Mouse (Mus musculus) G1E (cell line): ENCODE data around the gene Eml3.

ENCODE experiments used
- CTCF ChIP-seq: IDR thresholded peaks from 2 replicates; pipeline ENCODE4 v1.5.1; 2012; ENCODE audit warnings: low read depth, low read length, inconsistent platforms, mixed read lengths
- GATA1 ChIP-seq: IDR thresholded peaks from 2 replicates; pipeline ENCODE4 v1.6.1; 2012; ENCODE audit warnings: borderline replicate concordance, low read length, inconsistent platforms, mixed read lengths
- POLR2AphosphoS5 ChIP-seq: IDR thresholded peaks from 2 replicates; pipeline ENCODE4 v1.6.1; 2012; ENCODE audit warnings: low read depth, low read length, inconsistent platforms; ENCODE audit not compliant: insufficient replicate concordance
- TAL1 ChIP-seq: conservative IDR thresholded peaks from 2 replicates; pipeline ENCODE4 v1.6.1; 2012; ENCODE audit warnings: low read depth, low read length, inconsistent platforms, mixed read lengths

- TF ChIP-seq CTCF (no peak), POLR2AphosphoS5 (no peak; the same call in 1 of the 2 replicates), GATA1 (no peak), TAL1 (no peak)
Observed at GRCm38 (mm10) chr19:8982303-8983149, 53.2 kb downstream of the Eml3 start.
